Mouse (Mus musculus) cerebellum, adult 18-20 months (tissue): ENCODE data around the gene Ccnd1.

Experiments
- DNase-seq, 2 experiments: peaks; one replicate each; pipeline ENCODE4 v3.0.0; 2021

The Ccnd1 gene

DNA sequence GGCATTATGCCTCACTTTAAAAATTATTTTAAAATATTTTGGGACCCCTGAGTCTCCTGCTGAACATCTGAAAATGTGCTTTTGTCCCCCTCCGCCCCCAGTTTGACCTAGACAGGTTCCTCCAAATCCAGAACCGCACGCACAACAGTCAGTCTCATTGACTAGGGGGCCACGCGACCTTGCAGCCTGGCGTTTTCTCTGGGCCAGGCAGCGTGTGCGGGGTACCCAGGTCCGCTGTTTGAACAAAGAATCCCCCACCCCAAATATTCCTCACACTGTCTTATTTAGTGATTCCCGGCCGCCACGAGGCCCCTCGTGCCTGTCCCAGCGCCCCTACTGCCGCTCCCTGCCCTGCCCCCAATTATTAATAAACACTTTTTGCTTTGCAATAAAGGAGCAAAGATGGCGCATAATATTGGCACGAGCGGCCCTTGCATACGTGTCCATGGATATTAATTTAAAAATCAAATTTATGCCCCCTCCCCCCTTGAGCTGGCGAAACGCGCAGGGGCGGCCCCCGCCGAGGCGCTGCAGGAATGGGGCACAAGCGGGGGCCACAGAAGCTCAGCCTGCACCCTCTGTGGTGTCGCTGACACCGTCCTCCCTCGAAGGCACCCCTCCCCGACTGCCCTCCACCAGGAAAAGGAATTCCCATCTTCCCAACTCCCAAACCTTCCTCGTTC, 923 bp downstream of the Ccnd1 start:
- no peak for DNase-seq

DNA sequence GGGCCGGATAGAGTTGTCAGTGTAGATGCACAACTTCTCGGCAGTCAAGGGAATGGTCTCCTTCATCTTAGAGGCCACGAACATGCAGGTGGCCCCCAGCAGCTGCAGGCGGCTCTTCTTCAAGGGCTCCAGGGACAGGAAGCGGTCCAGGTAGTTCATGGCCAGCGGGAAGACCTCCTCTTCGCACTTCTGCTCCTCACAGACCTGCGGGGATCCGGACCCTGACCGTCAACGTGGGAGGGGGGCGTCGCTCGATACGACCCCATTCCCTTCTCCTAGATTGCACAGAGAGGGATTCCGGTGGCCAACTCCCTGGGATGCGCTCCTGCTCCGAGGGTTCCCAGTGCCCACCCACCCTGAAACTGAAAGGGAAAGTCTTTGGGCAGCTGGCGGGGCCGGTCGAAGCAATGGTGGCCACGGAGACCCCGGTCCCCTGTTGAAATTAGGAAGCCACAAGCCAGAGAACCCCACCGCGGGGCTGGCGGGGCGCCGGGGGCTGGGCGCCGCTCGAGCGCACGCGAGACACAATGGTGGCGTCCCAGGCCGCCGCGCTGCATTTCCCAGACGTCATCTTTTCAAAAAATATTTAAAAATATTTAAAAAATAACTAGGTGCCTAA, 1.7 kb downstream of the Ccnd1 start:
- DNase-seq: peak in 1 of 2 experiments; percentile 43

DNA sequence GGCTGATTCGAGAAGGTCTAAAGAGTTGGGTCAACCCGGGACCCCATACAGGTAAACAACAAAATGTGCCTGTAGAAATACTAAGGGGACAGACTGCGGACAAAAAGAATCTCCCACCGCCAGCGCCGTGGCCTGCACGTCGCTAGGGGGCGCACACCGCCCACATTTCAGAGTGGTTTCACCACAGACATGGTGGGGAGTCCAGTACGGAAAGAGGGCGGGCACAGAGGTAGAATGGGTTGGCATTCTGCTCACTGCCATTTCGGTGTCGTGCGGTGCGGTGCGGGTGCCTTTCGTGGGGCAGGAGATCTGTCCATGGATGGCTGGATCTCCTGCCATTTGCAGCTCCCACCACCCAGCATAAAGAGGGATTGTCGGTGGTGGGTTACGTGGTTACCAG, 2.2 kb downstream of the Ccnd1 start:
- peak; percentile 87 to 93 for DNase-seq

DNA sequence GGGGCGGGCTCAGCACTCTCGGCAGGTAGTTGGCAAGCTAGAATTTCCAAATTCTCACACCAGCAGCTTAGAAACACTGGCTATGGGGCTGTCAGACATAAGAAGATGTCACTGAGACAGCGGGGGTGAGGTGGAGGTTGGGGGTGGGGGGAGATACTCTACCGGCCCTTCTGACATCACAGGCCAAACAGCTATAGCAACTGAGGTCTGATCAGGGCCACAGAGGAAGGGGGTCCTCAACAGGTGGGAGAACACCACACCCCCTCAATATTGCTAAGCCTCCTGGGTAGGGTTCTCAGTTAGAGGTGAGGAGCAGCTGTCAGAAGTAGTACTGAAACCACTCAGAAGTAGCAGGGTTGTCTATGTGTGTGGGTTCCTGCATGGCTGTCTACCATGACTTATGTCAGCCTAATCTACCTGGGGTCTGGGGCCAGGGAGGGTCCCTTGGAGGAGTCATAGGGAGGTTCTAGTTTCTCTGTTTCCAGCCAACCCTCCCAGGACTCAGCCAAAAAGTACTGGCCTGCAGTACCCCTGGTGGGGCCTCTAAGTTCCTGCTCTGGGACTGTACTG, 3.3 kb downstream of the Ccnd1 start:
- no peak for DNase-seq

- DNase-seq: peak; percentile 75 to 84
These were observed 4.2 kb downstream of the Ccnd1 start for GRCm38 (mm10) chr7:144935563-144935962.

DNA sequence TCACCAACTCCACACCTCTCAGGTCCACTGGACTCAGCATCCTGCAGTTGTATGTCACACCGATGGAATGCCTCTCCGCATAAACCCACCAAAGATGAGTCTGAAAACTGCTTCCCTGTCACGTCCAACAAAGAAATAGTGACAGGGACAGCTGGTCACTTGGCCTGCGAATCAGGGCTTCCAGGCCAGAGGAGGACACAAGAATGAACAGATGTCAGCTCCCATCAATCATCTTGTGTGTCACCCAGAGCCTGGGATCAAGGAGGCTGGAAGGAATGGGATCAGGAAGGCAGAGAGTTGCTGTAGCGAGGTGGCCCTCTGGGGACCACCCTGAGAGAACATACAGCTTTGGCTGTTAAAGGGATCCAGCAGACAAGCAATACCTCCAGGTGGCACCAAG, 4.8 kb downstream of the Ccnd1 start:
- no peak for DNase-seq

- DNase-seq: no peak
These were observed 5.9 kb downstream of the Ccnd1 start for GRCm38 (mm10) chr7:144933796-144934195.

- no peak for DNase-seq
These were observed 6.4 kb downstream of the Ccnd1 start for GRCm38 (mm10) chr7:144933336-144933735.

GRCm38 (mm10) chr7:144932389-144932937, 7.3 kb downstream of the Ccnd1 start:
- DNase-seq: peak in 1 of 2 experiments; percentile 37

DNA sequence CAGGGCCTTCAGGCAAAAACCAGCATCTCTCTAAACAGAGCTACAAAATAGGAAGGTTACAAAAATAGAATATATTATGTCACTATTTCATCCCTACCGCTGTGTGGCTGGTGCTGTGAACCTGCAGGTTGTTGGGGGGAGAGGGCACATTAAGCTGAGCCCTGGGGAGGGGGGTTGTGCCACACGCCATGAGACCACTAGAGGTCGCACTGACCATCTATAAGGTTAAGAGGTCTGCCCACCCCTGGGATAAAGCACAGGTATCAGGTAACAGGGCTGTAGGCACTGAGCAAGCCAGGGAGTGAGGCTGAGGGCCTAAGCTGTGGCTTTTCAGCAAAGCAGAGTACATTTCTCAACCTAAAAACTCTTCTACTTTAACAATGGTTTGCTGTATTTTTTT, 7.9 kb downstream of the Ccnd1 start:
- DNase-seq: peak; percentile 49 to 56

GRCm38 (mm10) chr7:144929931-144930330, 9.8 kb downstream of the Ccnd1 start:
- DNase-seq: no peak

DNA sequence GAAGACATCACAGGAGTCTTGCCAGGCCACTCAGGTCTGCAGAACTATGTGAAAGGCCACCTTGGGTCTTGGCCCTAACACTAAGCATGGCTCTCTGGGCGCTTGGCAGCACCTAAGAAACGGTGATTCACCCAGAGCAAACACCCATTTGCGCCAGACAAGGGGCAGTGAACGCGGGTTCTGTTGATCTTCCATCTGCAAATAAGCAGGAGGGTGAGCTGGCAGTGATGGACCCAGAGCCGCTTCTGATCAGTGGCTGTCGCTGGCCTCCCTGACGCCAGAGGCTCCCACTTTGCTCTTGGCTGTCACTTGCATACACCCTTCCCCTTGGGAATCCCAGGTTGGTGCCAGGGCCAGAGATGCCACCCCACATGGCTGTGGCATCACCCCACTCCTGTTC, 10.2 kb downstream of the Ccnd1 start:
- no peak for DNase-seq

DNA sequence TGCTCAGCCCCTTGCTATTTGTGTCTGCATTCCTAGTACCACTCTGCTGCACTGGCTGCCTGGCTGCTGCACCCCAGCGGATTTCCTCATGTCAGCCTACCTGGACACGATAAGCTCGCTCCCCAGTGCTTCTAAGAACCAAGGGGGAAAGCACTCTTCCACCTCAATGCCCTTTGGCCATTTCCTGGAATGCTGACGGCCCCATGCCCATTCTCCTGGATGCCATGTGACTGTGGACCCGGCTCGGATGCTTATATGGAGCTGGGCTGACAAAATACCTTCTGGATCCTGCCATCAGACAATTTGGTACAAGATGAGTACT, 10.9 kb downstream of the Ccnd1 start:
- no peak for DNase-seq

GRCm38 (mm10) chr7:144928009-144928888, 11.5 kb downstream of the Ccnd1 start:
- no peak for DNase-seq

GRCm38 (mm10) chr7:144927591-144927990, 12.1 kb downstream of the Ccnd1 start:
- DNase-seq: no peak

DNA sequence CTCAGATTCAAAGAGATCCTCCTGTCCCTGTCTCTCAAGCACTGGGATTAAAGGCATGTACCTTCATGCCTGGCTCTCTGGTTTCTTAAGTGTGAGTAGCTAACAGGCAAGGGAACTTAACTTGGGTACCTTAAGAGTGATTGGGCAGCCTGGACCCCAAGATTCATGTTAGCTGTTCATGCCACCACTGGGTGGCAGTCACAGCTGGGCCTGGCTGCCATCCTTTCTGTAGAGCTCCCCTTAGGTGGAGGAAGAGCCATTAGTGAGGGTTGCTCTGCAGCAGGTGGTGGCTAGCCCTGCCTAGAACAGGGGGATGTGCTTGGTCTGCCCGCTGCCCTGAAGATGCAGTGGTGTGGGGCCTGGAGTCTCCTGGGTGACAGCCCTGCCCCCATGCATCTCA, 20.9 kb downstream of the Ccnd1 start:
- DNase-seq: no peak

DNA sequence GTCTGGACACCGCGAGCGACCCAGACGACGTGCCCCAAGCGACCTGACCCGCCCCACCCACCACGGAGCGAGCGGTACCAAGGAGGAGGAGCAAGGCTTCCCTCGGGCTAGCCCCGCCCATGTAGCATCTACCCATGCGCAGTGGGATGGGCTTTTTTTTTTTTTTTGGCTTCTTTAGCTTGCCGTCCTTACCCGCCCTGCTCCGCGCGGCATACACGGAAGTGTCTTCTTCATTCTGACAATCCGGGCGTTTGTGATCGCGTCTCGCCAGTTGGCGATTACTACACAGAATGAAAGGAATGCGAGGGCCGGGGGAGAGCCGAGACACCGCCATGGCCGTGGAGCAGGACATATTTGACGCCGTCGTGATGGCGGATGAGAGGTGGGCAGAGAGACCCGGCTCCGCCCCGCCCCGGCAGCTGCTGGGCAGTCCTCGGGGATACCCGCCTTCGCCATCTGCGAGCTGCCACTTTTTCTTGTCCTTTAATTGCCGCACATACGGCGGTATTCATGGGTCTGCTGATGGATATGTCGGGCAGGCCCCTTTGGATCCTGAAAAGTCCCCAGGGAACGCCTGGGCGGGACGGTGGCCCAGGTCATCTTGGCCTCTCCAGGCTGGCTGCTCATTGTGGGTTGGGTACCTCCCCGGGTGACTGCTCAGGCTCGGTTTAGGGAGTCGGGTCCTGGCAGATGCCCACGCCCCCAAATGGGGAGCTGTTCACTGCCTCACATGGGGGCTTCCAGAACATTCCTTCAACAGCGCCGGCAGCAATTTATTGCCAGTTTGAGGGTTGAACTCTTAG, 24.6 kb downstream of the Ccnd1 start, which contains the start of gene LTO1:
Gene LTO1, plus strand, starts transcription at position 153 of the 803 bp plus-strand sequence.
- peak; percentile 88 to 89 for DNase-seq

DNA sequence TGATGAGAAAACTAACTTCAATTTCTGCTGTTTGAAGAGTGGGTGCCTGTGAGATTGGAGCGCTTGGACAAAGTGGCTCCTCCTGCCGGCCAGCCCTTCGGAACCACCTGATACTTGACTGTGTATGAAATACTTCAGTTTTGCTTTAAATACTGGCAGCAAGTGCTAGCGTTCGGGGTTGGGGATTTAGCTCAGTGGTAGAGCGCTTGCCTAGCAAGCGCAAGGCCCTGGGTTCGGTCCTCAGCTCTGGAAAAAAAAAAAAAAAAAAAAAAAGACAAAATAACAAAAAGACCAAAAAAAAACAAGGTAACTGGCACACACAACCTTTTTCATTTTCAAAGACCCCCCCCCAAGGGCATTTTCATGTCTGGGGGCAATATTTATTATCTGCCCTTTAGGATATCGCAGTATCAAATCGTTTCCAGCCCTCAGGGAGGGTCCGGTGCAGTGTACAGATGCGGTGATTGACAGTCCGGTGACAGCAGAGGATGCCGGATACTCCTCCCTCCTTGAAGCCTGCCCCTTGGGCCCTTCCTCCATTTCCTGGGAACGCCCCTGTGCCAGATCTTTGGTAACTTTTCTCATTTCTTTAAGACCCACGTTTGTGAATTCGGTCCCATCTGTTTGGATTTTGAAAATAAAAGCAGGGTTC, 25.3 kb downstream of the Ccnd1 start:
- no peak for DNase-seq

DNA sequence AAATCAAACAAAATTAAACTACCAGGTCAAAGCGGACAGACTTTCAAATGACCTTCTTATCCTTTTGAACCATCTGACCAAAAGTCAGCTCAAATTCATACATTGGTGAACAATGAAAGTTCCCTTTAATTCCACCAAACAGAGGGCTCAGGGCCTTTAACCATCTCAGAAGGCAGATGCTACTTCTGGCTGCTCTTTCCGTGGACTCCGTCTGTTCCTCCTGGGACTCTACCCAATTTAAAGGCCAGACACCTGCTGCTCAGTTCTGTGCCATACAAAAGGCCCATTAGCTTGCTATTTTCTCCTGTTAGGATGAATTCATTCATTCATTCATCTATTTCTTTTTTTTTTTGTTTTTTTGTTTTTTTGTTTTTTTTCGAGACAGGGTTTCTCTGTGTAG, 26.8 kb downstream of the Ccnd1 start:
- DNase-seq: peak; percentile 78 to 81

DNA sequence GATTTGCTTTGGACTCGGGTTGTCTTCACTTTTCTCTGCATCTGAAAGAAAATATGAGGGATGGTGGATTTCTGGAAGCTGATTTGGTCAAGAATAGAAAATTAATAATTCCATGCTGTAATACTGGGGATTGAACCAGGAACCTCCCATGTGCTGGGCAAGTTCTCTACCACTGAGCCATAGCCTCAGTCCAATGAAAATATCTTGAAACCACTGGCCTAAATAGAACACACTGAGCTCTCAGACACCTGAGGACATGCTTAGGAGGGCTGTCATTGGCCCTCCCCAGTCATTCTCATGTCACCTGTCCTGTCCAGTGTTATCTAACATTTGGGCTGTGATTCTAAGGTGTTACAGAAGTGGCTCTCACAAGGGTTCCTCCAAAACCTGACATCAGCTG, 28.6 kb downstream of the Ccnd1 start:
- DNase-seq: no peak

- no peak for DNase-seq
These were observed 31.0 kb downstream of the Ccnd1 start for GRCm38 (mm10) chr7:144908705-144909104.

GRCm38 (mm10) chr7:144907793-144908192, 31.9 kb downstream of the Ccnd1 start:
- no peak for DNase-seq
